In the genomic region with DNA sequence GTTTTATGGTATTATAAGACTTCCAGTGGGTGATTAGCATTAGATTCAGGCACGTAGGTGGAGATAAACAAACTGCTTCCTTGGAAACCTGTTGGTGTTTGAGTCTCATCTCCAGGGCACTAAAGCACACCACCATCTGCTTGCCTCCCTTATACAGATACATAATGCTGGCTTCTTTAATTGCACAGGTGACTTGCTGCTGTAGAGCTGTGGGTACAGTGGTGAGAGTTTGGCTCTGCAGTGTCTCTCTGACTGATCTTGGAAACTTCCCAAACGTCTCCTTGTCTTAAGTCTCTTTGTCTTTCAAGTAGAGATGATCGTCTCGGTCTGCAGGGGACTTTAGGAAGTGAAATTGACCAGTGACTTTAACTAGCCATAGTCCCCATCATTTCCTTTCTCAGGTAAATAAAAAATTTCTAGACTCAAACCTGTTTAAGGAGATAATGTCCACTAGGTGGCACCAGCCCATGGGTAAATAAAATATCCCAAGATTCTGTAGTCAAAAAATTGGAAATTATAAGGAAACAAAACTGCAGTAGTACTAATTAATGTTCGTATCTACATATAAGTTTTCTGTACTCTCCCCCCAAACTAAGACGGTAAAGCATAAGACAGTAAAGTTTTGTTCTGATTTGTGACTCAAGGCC, we compare ENCODE assay signal across 9 mouse cellular contexts. TPM values are rescaled to one million over a fixed set of nuclear protein-coding genes. Genes with fewer than 3 reads are reported as not detected.
A peak's percentile ranks its signal among the peaks of the same experiment; 100 is the strongest.
DNase-seq lines count a peak whose midpoint lies in the region; ATAC-seq lines count a peak whose summit lies in the region.
"Had no signal": no experiment of that assay in that cellular context is flagged by ENCODE, and none has a peak within 500 bp of the region (broad histone marks: within the 10 kb centered on the region; RNA-seq: fewer than 3 reads in every experiment).

No protein-coding gene starts in this region.

- no peaks in the 10 kb centered on the region for H3K9me3 ChIP-seq in hindbrain, embryonic 14.5 days (ENCODE audit: control insufficient read depth, low read length)
- H3K9me3 ChIP-seq in hindbrain, embryonic 13.5 days: no peaks in the 10 kb centered on the region
- H3K9me3 ChIP-seq: embryonic facial prominence, embryonic 15.5 days had no signal

- H3K4me2 ChIP-seq in hindbrain, embryonic 14.5 days (replicated peaks): no peak overlapping the region
- H3K4me2 ChIP-seq in hindbrain, embryonic 13.5 days: no peak overlapping the region
- H3K4me2 ChIP-seq: embryonic facial prominence, embryonic 15.5 days had no signal

- no peak for ATAC-seq in hindbrain, embryonic 14.5 days (ENCODE audit: low FRiP score)
- ATAC-seq in hindbrain, embryonic 13.5 days (ENCODE audit: low FRiP score): no peak

- H3K27me3 ChIP-seq in hindbrain, embryonic 14.5 days (ENCODE audit: control insufficient read depth, insufficient read depth, low read length): no peaks in the 10 kb centered on the region
- no peaks in the 10 kb centered on the region for H3K27me3 ChIP-seq in hindbrain, embryonic 13.5 days
- H3K27me3 ChIP-seq: embryonic facial prominence, embryonic 15.5 days had no signal

- H3K4me1 ChIP-seq in hindbrain, embryonic 14.5 days (replicated peaks; ENCODE audit: control insufficient read depth, insufficient read depth, low read length): no peaks in the 10 kb centered on the region
- 0 out of 2 replicates have a peak, but pooled peaks cover 4% of the 10 kb centered on the region for H3K4me1 ChIP-seq in hindbrain, embryonic 13.5 days (replicated peaks)
- H3K4me1 ChIP-seq: embryonic facial prominence, embryonic 15.5 days had no signal

- H3K27ac ChIP-seq in hindbrain, embryonic 14.5 days: no peak overlapping the region
- no peak overlapping the region for H3K27ac ChIP-seq in hindbrain, embryonic 13.5 days
- H3K27ac ChIP-seq: embryonic facial prominence, embryonic 15.5 days had no signal

- H3K4me3 ChIP-seq in hindbrain, embryonic 14.5 days (replicated peaks; ENCODE audit: low read length): no peak overlapping the region
- H3K4me3 ChIP-seq in hindbrain, embryonic 13.5 days: no peak overlapping the region
- H3K4me3 ChIP-seq: embryonic facial prominence, embryonic 15.5 days had no signal

- WGBS in hindbrain, embryonic 14.5 days: 43% methylated on average over 6 of the region's 6 CpGs
- 47% methylated on average over 6 of the region's 6 CpGs for WGBS in hindbrain, embryonic 13.5 days

- H3K36me3 ChIP-seq in hindbrain, embryonic 14.5 days (replicated peaks; ENCODE audit: control insufficient read depth, insufficient read depth): no peaks in the 10 kb centered on the region
- H3K36me3 ChIP-seq in hindbrain, embryonic 13.5 days: no peaks in the 10 kb centered on the region
- H3K36me3 ChIP-seq: embryonic facial prominence, embryonic 15.5 days had no signal

- no peak overlapping the region for H3K9ac ChIP-seq in hindbrain, embryonic 14.5 days
- H3K9ac ChIP-seq in hindbrain, embryonic 13.5 days: no peak overlapping the region
- H3K9ac ChIP-seq: embryonic facial prominence, embryonic 15.5 days had no signal

- DNase-seq in hindbrain, embryonic 14.5 days (ENCODE audit: low spot score): peak; percentile 74
- peak; percentile 36 for DNase-seq in thymus, postnatal 0 days (ENCODE audit: low spot score)
- no peak for DNase-seq in thymus, postnatal 25 days
- peak; percentile 39 for DNase-seq in brain, embryonic 18.5 days (ENCODE audit: low read depth, low spot score)
- DNase-seq in naive thymus-derived CD4-positive, alpha-beta T cell, adult 2 months (ENCODE audit: low read depth): peak; percentile 52
- no peak for DNase-seq in T-cell, adult 2 months (ENCODE audit: low spot score)
- DNase-seq in urinary bladder, postnatal 36 days (ENCODE audit: low spot score in 2 of 2): no peak

RNA-seq across cellular contexts. Expression of gene Cbll1, which starts 8.4 kb away (rescaled TPM):
- polyA plus RNA-seq in hindbrain, embryonic 14.5 days (2014; fragmentation: Nextera tagmentation; extraction: Ambion mirVana): 20.2 and 26.4 TPM in 2 replicates
- polyA plus RNA-seq in hindbrain, embryonic 13.5 days (2015; fragmentation: Nextera tagmentation; extraction: Ambion mirVana): 18.3 and 18.9 TPM in 2 replicates
- 10.9 and 13.2 TPM in 2 replicates for polyA plus RNA-seq in thymus, postnatal 0 days (2015; fragmentation: Nextera tagmentation; extraction: Ambion mirVana)

RNA-seq across cellular contexts. Expression of gene Slc26a4, which starts 51.9 kb away (rescaled TPM):
- polyA plus RNA-seq in hindbrain, embryonic 14.5 days (2014; fragmentation: Nextera tagmentation; extraction: Ambion mirVana): not detected in 2 replicates
- polyA plus RNA-seq in hindbrain, embryonic 13.5 days (2015; fragmentation: Nextera tagmentation; extraction: Ambion mirVana): 0.08 and 0.10 TPM in 2 replicates
- polyA plus RNA-seq in thymus, postnatal 0 days (2015; fragmentation: Nextera tagmentation; extraction: Ambion mirVana): 0.21 and 0.44 TPM in 2 replicates

Comparison
In these comparisons a context has a peak if more than half of its experiments do, and no peak if none do; other contexts are left out.
1. DNase-seq: peak in hindbrain, embryonic 14.5 days (single experiment), thymus, postnatal 0 days (single experiment), brain, embryonic 18.5 days (single experiment) and naive thymus-derived CD4-positive, alpha-beta T cell, adult 2 months (single experiment); none in thymus, postnatal 25 days (single experiment), T-cell, adult 2 months (single experiment) and urinary bladder, postnatal 36 days (0 of 2).